Mouse (Mus musculus) lung, postnatal 4 days (tissue): ENCODE data around the gene Zfp36.

Experiments
- DNase-seq, 2 experiments: peaks; one replicate each; pipeline ENCODE4 v3.0.0; 2021

The Zfp36 gene

DNA sequence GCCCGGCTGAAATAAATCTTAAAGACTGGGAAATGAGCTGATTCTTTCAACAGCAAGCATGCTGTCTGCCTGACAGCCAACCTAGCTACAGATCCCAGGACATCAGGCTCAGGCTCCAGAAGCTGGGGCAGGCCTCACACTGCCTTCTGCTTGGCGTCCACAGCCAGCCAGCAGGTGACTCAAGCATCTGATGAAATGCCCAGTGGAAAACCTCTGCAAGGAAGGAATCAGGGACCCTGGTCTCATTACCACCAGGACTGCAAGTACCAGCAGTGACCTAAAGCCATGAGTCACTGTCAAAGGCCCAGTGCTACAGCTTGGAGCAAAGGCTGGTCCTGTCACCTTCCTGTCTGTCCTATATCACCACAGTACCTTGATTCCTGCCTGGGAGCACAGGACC is 44.6 kb downstream of the Zfp36 start:
- no peak for DNase-seq

DNA sequence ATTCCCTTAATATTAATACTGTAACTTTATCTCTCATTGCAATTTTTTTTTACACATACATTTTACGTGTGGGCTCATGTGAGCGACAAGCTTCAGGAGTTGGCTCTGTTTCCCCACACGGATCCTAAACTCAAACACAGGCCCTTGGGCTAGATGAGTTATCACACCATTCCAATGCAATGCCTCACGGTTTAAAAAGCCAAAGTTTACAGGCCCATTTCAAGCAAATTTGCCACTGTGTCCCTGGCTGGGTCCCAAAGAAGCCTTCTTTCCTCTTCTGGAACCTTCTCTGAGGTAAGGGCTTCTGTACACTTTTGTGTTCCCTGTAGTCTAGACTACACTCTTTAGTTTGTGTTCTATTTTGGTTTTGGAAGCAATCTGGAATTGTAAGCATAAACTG is 45.5 kb downstream of the Zfp36 start:
- no peak for DNase-seq

DNA sequence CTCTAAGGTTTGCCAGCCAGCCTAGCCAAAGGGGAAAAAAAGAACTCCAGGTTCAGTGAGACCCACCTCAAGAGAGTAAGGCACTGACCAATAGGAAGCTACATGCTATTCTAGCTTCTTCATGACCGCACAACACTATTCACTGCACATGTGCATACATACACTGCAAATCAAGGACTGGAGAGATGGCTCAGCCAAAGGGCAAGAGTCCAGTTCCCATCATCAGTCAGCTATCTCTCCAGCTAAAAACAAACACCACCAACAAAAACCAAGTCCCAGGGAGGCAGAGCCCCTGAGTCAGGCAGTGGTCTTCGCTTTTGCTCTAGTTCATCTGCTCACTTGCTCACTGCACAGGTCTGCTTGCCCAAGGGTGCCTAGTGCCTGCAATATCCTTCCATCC is 51.8 kb downstream of the Zfp36 start:
- DNase-seq, result no peak
